Comparison of ENCODE assay signal across 14 mouse cellular contexts in the genomic region with DNA sequence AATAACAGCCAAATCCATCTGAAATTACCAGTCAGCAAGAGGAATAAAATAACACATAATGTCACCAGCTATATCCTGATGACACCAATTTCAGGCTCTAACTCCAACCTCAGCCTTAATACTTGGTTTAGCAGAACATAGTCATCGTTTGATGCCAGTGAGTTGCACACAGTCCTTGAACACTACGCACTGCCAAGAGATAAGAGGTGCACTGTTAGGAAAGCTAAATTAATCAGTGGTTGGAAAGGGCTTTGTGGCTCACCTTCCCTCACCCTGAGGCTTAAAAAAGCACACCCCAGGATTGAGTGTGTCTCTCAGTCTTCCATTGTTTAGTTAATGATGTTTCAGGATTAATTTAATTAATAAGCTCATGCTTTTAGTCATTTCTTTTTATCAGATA. TPM values are rescaled to one million over a fixed set of nuclear protein-coding genes. Genes with fewer than 3 reads are reported as not detected.
"Had no signal": no experiment of that assay in that cellular context is flagged by ENCODE, and none has a peak within 500 bp of the region (broad histone marks: within the 10 kb centered on the region; RNA-seq: fewer than 3 reads in every experiment).

No protein-coding gene starts in this region.

- H3K4me3 ChIP-seq: limb, embryonic 13.5 days; midbrain, embryonic 12.5 days; neural tube, embryonic 13.5 days had no signal

- ATAC-seq: midbrain, embryonic 16.5 days had no signal

- DNase-seq: left cerebral cortex, postnatal 4 days; lung, adult 18-20 months; retina, postnatal 1 day; right cerebral cortex, postnatal 4 days; spleen, adult 18-20 months; thymus, adult 18-20 months; thymus, postnatal 14 days had no signal

- H3K27ac ChIP-seq: limb, embryonic 13.5 days; liver, embryonic 14.5 days; midbrain, embryonic 12.5 days; neural tube, embryonic 13.5 days had no signal

- H3K4me2 ChIP-seq: limb, embryonic 13.5 days; midbrain, embryonic 12.5 days; neural tube, embryonic 13.5 days had no signal

- H3K27me3 ChIP-seq: limb, embryonic 13.5 days; midbrain, embryonic 12.5 days; neural tube, embryonic 13.5 days had no signal

- H3K9ac ChIP-seq: limb, embryonic 13.5 days; liver, embryonic 14.5 days; midbrain, embryonic 12.5 days; neural tube, embryonic 13.5 days had no signal

- H3K9me3 ChIP-seq: limb, embryonic 13.5 days; midbrain, embryonic 12.5 days; neural tube, embryonic 13.5 days had no signal

RNA-seq across cellular contexts. Expression of a gene that starts 56.1 kb away (rescaled TPM):
- polyA plus RNA-seq: limb, embryonic 13.5 days; liver, adult 2 months; lung, embryonic 16.5 days had no signal
